Mouse (Mus musculus) right cerebral cortex, postnatal 14 days (tissue): ENCODE results near the gene Akt3.

Experiments
- DNase-seq: peaks from one replicate; pipeline ENCODE4 v3.0.0; 2022

The Akt3 gene

GRCm38 (mm10) chr1:177179635-177180034, 78.4 kb downstream of the Akt3 start:
- no peak for DNase-seq

GRCm38 (mm10) chr1:177175436-177175835, 82.6 kb downstream of the Akt3 start:
- peak; percentile 16 for DNase-seq

GRCm38 (mm10) chr1:177171300-177171699, 86.7 kb downstream of the Akt3 start:
- no peak for DNase-seq

- DNase-seq: no peak
These were observed 92.2 kb downstream of the Akt3 start for GRCm38 (mm10) chr1:177165789-177166188.

- no peak for DNase-seq
These were observed 92.7 kb downstream of the Akt3 start for GRCm38 (mm10) chr1:177165336-177165735.

- no peak for DNase-seq
These were observed 107.5 kb downstream of the Akt3 start for GRCm38 (mm10) chr1:177150344-177151021.

- DNase-seq: no peak
These were observed 109.3 kb downstream of the Akt3 start for GRCm38 (mm10) chr1:177148746-177149145.

- DNase-seq: no peak
These were observed 116.5 kb downstream of the Akt3 start for GRCm38 (mm10) chr1:177141468-177141867.

GRCm38 (mm10) chr1:177139652-177140051, 118.4 kb downstream of the Akt3 start:
- no peak for DNase-seq

- DNase-seq: no peak
These were observed 126.5 kb downstream of the Akt3 start for GRCm38 (mm10) chr1:177131458-177131857.

- DNase-seq: peak; percentile 14
These were observed 131.3 kb downstream of the Akt3 start for GRCm38 (mm10) chr1:177126674-177127073.

- no peak for DNase-seq
These were observed 147.2 kb downstream of the Akt3 start for GRCm38 (mm10) chr1:177110665-177111271.

- DNase-seq: no peak
These were observed 167.5 kb downstream of the Akt3 start for GRCm38 (mm10) chr1:177090465-177090864.

GRCm38 (mm10) chr1:177089515-177089914, 168.5 kb downstream of the Akt3 start:
- DNase-seq: no peak

- no peak for DNase-seq
These were observed 169.0 kb downstream of the Akt3 start for GRCm38 (mm10) chr1:177089048-177089447.

GRCm38 (mm10) chr1:177081957-177082645, 175.9 kb downstream of the Akt3 start:
- DNase-seq: no peak

GRCm38 (mm10) chr1:177069161-177069560, 188.8 kb downstream of the Akt3 start:
- no peak for DNase-seq

- no peak for DNase-seq
These were observed 190.8 kb downstream of the Akt3 start for GRCm38 (mm10) chr1:177067123-177067646.

GRCm38 (mm10) chr1:177065732-177066131, 192.3 kb downstream of the Akt3 start:
- no peak for DNase-seq

- no peak for DNase-seq
These were observed 196.2 kb downstream of the Akt3 start for GRCm38 (mm10) chr1:177061761-177062160.

- DNase-seq: no peak
These were observed 203.1 kb downstream of the Akt3 start for GRCm38 (mm10) chr1:177054891-177055290.

- DNase-seq: no peak
These were observed 206.5 kb downstream of the Akt3 start for GRCm38 (mm10) chr1:177051366-177051963.

- no peak for DNase-seq
These were observed 209.2 kb downstream of the Akt3 start for GRCm38 (mm10) chr1:177048773-177049172.
